Mouse (Mus musculus) embryonic stem cell, embryonic (primary cell): ENCODE measurements around the gene Ptn.
"Not testable (repeated sequence)": the region's sequence is repeated elsewhere in the genome, so short reads cannot be mapped to it uniquely, and the experiment has no call there.

Source experiments
- CTCF ChIA-PET, 4 experiments: fragments of 300-600 bp in 2 of 4; fragments of 350-600 bp in 2 of 4; sonication (Branson Sonifier 250); formaldehyde crosslinking; loops; one replicate each; lab custom pipeline; 2022; ENCODE audit warnings: inconsistent platforms in 2 of 4; lab: Charles Lee
- POLR2A ChIA-PET, 4 experiments: fragments of 300-600 bp in 2 of 4; fragments of 350-600 bp in 2 of 4; sonication (Branson Sonifier 250); formaldehyde crosslinking; loops; one replicate each; lab custom pipeline; 2022; ENCODE audit warnings: antibody characterized with exemption in 4 of 4, inconsistent platforms in 1 of 4; lab: Charles Lee

The Ptn gene

GRCm38 (mm10) chr6:36777567-36778337, 32.3 kb downstream of the Ptn start:
- CTCF ChIA-PET = no interaction called here
- POLR2A ChIA-PET = no interaction called here

- ChIA-PET POLR2A (no interaction called here), CTCF (no interaction called here)
Measured at GRCm38 (mm10) chr6:36777039-36777438, 33.0 kb downstream of the Ptn start.

DNA sequence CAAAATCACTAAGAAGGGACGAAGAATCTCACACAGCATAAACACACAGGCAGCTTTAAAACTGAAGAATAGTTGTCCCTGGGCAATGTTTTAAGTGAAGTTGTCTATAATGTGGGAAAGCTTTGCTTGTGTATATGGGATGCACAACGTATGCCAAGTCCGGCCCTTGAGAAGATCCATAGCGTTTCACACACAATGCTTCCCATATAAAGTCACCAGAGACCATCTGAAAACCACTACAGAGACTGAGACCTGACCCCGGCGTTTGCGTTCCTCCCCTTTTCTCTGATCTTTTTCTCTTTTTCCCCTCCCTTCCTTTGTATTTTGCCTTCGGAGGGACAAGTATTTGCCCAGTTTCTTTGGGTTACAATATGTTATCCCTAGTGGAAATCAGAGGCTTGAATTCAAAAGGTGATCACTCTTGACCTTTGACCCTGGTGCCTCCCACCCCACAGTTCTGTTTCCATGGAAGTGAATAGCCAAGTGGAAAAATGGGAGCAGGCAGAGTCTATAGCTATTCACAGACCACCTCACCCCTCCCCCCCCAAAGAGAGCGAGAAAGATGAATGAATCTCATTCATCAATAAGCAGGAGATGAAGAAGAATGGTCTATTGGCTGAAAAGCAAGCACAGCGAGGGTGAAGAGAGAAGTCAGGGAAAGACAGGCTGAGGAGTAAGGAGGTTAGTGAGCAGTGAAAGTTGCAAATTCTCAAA, 34.2 kb downstream of the Ptn start:
- POLR2A ChIA-PET = no interaction called here
- CTCF ChIA-PET = no interaction called here

DNA sequence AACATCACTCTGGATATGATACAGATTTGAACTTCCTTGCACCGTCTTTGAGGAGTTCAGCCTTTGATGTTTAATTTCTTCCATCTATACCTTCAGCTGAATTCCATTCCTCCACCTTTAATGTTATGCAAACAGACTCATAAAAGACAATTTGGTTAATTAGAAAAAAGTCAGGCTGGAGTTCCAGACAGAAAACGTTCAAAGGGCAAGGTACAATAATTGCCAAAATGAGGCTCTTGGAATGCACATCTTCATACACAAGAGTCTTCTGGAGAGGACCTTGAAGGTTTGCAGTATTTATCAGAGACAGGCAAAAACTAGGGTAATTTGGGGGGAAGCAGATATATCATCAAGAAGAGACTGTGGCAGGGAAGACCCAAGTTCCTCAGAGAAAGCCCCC, 37.5 kb downstream of the Ptn start:
- POLR2A ChIA-PET = interaction anchor here in 1 of 4 experiments (0.5 kb wide), 1 partner anchor 315 kb away, joined by 7 read pairs; no protein-coding TSS in a partner anchor
- CTCF ChIA-PET = no interaction called here

- ChIA-PET POLR2A (interaction anchor here in 1 of 4 experiments (0.8 kb wide), 1 partner anchor 11 kb away, joined by 3 read pairs; no protein-coding TSS in a partner anchor), CTCF (no interaction called here)
Measured at GRCm38 (mm10) chr6:36769012-36769411, 41.0 kb downstream of the Ptn start.

- POLR2A ChIA-PET = no interaction called here
- CTCF ChIA-PET = no interaction called here
Measured at GRCm38 (mm10) chr6:36766941-36767340, 43.1 kb downstream of the Ptn start.

- ChIA-PET CTCF (interaction anchor here in 2 of 4 experiments (0.5 to 0.6 kb wide), 2 partner anchors 138 to 148 kb away, joined by 3 to 4 read pairs; no protein-coding TSS in a partner anchor), POLR2A (no interaction called here)
Measured at GRCm38 (mm10) chr6:36755001-36755885, 54.8 kb downstream of the Ptn start.

GRCm38 (mm10) chr6:36752887-36753286, 57.1 kb downstream of the Ptn start:
- ChIA-PET POLR2A (no interaction called here), CTCF (no interaction called here)

- POLR2A ChIA-PET = no interaction called here
- CTCF ChIA-PET = no interaction called here
Measured at GRCm38 (mm10) chr6:36739811-36740210, 70.2 kb downstream of the Ptn start.

GRCm38 (mm10) chr6:36736763-36737162, 73.3 kb downstream of the Ptn start:
- POLR2A ChIA-PET = no interaction called here

DNA sequence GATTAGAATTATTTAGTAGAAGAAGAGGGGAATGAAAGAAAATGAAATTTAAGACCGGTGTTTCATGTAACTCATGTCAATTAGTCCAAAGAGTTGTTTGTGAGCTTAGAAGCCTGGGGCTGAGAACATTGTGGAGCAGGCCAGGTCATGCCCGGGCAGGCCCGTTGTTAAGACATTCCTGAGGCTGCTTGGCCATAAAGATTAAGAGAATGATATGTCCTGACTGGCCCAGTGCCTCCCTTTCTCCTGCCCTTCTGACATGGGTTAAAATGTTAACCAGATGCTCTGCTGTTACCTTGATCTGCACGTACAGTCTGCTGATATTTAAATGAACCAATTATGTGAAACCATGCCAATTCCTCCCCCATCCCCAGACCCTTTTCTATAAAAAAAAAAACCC, 74.4 kb downstream of the Ptn start:
- CTCF ChIA-PET, POLR2A ChIA-PET: not testable (repeated sequence)

More at GRCm38 (mm10) chr6:36736763-36737162, 73.3 kb downstream of the Ptn start:
- CTCF ChIA-PET = no interaction called here

- CTCF ChIA-PET, POLR2A ChIA-PET: not testable (repeated sequence)
Measured at GRCm38 (mm10) chr6:36729811-36730210, 80.2 kb downstream of the Ptn start.

GRCm38 (mm10) chr6:36728079-36728478, 81.9 kb downstream of the Ptn start:
- ChIA-PET POLR2A (no interaction called here), CTCF (no interaction called here)

- CTCF ChIA-PET = no interaction called here
Measured at GRCm38 (mm10) chr6:36725509-36726160, 84.4 kb downstream of the Ptn start.

DNA sequence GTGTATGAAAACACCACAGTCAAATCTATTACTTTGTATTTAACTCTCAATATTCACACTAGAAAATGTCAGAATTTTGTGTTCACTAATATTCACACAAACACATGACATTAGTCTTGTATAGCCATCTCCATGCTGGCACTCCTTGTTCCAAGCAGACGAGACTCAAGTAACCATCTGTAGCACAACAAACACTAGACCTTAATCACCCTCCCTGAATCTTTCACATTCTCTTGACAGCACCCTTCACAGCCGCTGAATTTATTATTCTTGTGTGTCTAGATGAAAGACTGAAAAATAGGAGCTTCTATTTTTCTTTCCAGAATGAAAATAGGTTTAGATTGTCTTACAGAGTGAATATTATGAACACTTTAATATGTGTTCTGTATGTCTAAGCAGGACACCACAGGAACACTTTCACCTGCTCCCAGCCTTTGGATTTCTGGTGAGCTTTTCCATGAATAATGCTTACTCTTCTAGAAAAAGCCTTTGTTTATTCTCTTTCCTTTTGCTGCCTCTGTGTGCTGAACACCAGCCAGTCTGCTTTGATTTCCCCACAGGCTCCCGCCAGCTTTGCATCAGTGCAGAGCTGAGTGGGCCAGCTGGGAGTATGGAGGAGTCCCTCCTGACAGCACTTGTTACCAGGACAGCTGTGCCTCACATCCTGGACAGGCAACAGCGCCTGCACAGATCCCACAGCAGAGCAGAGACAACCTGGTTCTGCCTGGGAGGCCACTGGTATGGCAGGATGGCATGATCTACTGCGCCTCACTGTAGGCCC, 87.1 kb downstream of the Ptn start:
- ChIA-PET POLR2A (no interaction called here), CTCF (no interaction called here)

More at GRCm38 (mm10) chr6:36725509-36726160, 84.4 kb downstream of the Ptn start:
- POLR2A ChIA-PET = no interaction called here

GRCm38 (mm10) chr6:36713329-36713728, 96.7 kb downstream of the Ptn start:
- ChIA-PET CTCF (no interaction called here), POLR2A (no interaction called here)

DNA sequence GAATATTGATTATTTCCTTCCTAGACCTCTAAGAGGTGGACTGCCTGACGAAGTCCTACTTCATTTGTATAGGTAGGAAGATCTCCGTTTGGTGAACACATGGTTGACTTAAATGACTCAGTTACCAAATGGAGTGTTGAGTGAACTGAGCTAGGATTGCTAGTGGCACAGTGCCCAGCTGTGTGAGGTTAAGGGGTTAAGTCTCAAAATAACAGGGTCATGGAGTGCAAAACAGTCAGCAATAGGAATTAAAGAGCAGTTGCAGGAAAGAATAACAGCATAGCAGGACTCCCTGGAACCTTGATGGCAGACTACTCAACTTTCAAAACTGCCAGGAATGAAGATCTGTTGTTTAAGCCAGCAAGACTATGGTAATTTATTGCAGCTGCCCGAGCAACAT, 114.5 kb downstream of the Ptn start:
- CTCF ChIA-PET = no interaction called here
- POLR2A ChIA-PET = no interaction called here

DNA sequence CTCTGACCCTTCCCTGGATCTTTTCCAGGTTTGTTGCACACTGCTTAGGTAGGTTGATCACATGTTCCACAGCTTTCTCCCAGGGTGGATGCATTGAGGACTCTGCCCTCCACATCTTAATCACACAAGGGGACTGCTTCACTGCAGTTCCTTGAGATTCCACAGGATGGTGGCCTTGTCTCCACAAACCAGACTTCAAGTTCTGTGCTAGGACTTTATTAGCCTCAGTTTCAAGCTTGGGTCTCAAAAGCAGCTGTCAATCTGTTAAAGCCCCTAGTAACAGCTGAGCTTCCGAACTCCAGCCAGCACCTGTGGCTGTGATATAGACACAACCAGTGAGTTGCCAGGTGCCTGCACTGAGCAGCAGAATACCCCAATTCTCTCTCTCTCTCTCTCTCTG, 118.5 kb downstream of the Ptn start:
- CTCF ChIA-PET = interaction anchor here in 2 of 4 experiments (0.5 to 1.2 kb wide), 6 partner anchors 117 to 932 kb away, joined by 3 to 6 read pairs (median 4); no protein-coding TSS in a partner anchor

More for the DNA sequence above, 118.5 kb downstream of the Ptn start:
- POLR2A ChIA-PET = no interaction called here
